Mouse (Mus musculus): ENCODE data around the gene Tas2r137.

GRCm38 (mm10) chr6:40470916-40471719 lies 19.9 kb upstream of the Tas2r137 start, which contains the start of gene Ssbp1:
- TF ChIP-seq CTCF (IDR thresholded peaks at IDR 0.05; ENCODE audit: low read depth, low read length) (no peak), POLR2A (IDR thresholded peaks at IDR 0.05; ENCODE audit: extremely low read depth, insufficient read depth, low read length) (peak; percentile 92)
